Mouse (Mus musculus) c-Kit-negative CD71-positive TER-119-positive erythroid progenitor cells, embryonic 14.5 days (primary cell): ENCODE results near the gene Vmn2r116.
"Not testable (repeated sequence)": the region's sequence is repeated elsewhere in the genome, so short reads cannot be mapped to it uniquely, and the experiment has no call there.

Source experiments
- DNase-seq: peaks from one replicate; pipeline ENCODE4 v3.0.0-alpha.2; 2013; ENCODE audit warnings: low read depth, low spot score

The Vmn2r116 gene

GRCm38 (mm10) chr17:23384304-23384703 is at the start of gene Vmn2r116:
Gene Vmn2r116, plus strand, starts transcription at chr17:23384604.
- not testable (repeated sequence) for DNase-seq

- not testable (repeated sequence) for DNase-seq
Observed at GRCm38 (mm10) chr17:23343441-23343840, 41.0 kb upstream of the Vmn2r116 start, which contains the start of gene Vmn2r115. Gene Vmn2r115, plus strand, starts transcription at chr17:23343741.

- no peak for DNase-seq
Observed at GRCm38 (mm10) chr17:23351644-23352043, 32.8 kb upstream of the Vmn2r116 start.

GRCm38 (mm10) chr17:23433150-23433679 is 48.8 kb downstream of the Vmn2r116 start:
- DNase-seq, result no peak
